10 mouse cellular contexts compared by ENCODE assay signal in the genomic region with DNA sequence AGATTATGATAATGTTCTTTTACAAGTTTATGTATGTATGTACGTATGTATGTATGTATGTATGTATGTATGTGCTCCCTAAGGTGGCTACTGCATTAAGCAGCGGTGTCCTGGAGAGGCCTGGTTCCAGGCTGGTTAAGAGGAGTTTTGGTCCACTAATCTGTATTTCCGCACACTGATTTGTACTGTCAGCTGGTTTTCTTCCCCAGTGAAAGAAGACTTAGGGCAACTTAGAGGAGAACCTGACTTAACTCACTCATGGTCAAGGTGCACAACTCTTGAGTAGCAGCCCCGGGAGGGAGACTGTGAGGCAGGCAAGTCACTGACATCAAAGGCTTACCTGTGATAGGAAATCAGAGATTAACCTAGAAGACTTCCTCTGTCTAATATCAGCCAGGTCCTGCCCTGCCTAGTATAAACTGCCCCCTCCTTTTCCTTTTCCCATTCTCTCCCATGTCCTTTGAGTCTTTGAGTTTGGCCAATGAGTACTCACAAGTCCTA. TPM values are rescaled to one million over a fixed set of nuclear protein-coding genes. Genes with fewer than 3 reads are reported as not detected.
A peak's percentile ranks its signal among the peaks of the same experiment; 100 is the strongest.
DNase-seq lines count a peak whose midpoint lies in the region; ATAC-seq and TF ChIP-seq lines count a peak whose summit lies in the region.
"Had no signal": no experiment of that assay in that cellular context is flagged by ENCODE, and none has a peak within 500 bp of the region (broad histone marks: within the 10 kb centered on the region; RNA-seq: fewer than 3 reads in every experiment).

No protein-coding gene starts in this region.

- peak overlapping the region; percentile 49; the same call in 1 of the 2 replicates for H3K9ac ChIP-seq in forebrain, embryonic 15.5 days (replicated peaks)
- peak overlapping the region; percentile 95 for H3K9ac ChIP-seq in liver, embryonic 14.5 days (replicated peaks)

- H3K79me3 ChIP-seq in C2C12 (ENCODE audit: low read depth): no peaks in the 10 kb centered on the region

- TF ChIP-seq EP300 in liver, embryonic 14.5 days (IDR thresholded peaks at IDR 0.05; ENCODE audit: low read depth): no peak; the same call in 1 of the 2 replicates

- no peak for ATAC-seq in forebrain, embryonic 15.5 days (replicated peaks)
- ATAC-seq in liver, embryonic 14.5 days (ENCODE audit: insufficient read depth): no peak

- 83% methylated on average over 4 of the region's 4 CpGs for WGBS in forebrain, embryonic 15.5 days
- 68% methylated on average over 4 of the region's 4 CpGs for WGBS in liver, embryonic 14.5 days (ENCODE audit: insufficient replicate concordance)

- TF ChIP-seq CTCF in C2C12 (IDR thresholded peaks at IDR 0.05; ENCODE audit: control insufficient read depth, insufficient read depth, insufficient read length): no peak
- no peak for TF ChIP-seq CTCF in liver, embryonic 14.5 days (IDR thresholded peaks at IDR 0.05; ENCODE audit: low read depth)

- no peaks in the 10 kb centered on the region for H3K79me2 ChIP-seq in C2C12 (ENCODE audit: control insufficient read depth, insufficient read depth)

- H3K27ac ChIP-seq in forebrain, embryonic 15.5 days (replicated peaks): no peak overlapping the region
- peak overlapping the region; percentile 98 for H3K27ac ChIP-seq in liver, embryonic 14.5 days

- H3K4me2 ChIP-seq in forebrain, embryonic 15.5 days (replicated peaks): peak overlapping the region; percentile 47
- peak overlapping the region; percentile 92 for H3K4me2 ChIP-seq in liver, embryonic 14.5 days (ENCODE audit: low read depth)

- peak; percentile 82 for DNase-seq in heart, adult 11 months
- no peak for DNase-seq in heart, adult 18-20 months
- DNase-seq in liver, embryonic 14.5 days (ENCODE audit: low read depth in 3 of 3, low spot score in 3 of 3): no peak
- DNase-seq in gastrocnemius, postnatal 25 days: no peak
- no peak for DNase-seq in spleen, adult 18-20 months
- DNase-seq in frontal cortex, postnatal 10 days (ENCODE audit: low spot score in 2 of 2): no peak
- DNase-seq: gastrocnemius, postnatal 10 days had no signal

- H3K36me3 ChIP-seq in C2C12 (ENCODE audit: control insufficient read depth, insufficient read depth): no peaks in the 10 kb centered on the region
- no peaks in the 10 kb centered on the region for H3K36me3 ChIP-seq in forebrain, embryonic 15.5 days
- no peaks in the 10 kb centered on the region for H3K36me3 ChIP-seq in liver, embryonic 14.5 days (replicated peaks; ENCODE audit: control insufficient read depth, insufficient read depth, low read depth)

- no peaks in the 10 kb centered on the region for H3K27me3 ChIP-seq in C2C12 (ENCODE audit: control insufficient read depth, insufficient read depth, insufficient read length)
- no peaks in the 10 kb centered on the region for H3K27me3 ChIP-seq in forebrain, embryonic 15.5 days
- no peaks in the 10 kb centered on the region for H3K27me3 ChIP-seq in liver, embryonic 14.5 days (ENCODE audit: control insufficient read depth, insufficient read depth, low read length)

- no peaks in the 10 kb centered on the region for H3K9me3 ChIP-seq in forebrain, embryonic 15.5 days
- H3K9me3 ChIP-seq in liver, embryonic 14.5 days (ENCODE audit: control insufficient read depth, low read length): no peaks in the 10 kb centered on the region

- H3K4me3 ChIP-seq in C2C12 (ENCODE audit: insufficient read depth, poor library complexity, severe bottlenecking): peak overlapping the region; percentile 7
- H3K4me3 ChIP-seq in forebrain, embryonic 15.5 days: peak overlapping the region; percentile 39
- peak overlapping the region; percentile 55 to 73 for H3K4me3 ChIP-seq in liver, embryonic 14.5 days (ENCODE audit: insufficient read depth in 1 of 2, low read depth in 2 of 2, low read length in 2 of 2)

- peak overlapping the region; percentile 68 for H3ac ChIP-seq in C2C12 (ENCODE audit: control insufficient read depth, insufficient read length, low read depth)

- H3K4me1 ChIP-seq in forebrain, embryonic 15.5 days: peaks cover 23% of the 10 kb centered on the region
- peaks cover 5 to 14% of the 10 kb centered on the region in 2 experiments for H3K4me1 ChIP-seq in liver, embryonic 14.5 days (replicated peaks; ENCODE audit: control insufficient read depth in 2 of 2, insufficient read depth in 2 of 2, low read length in 1 of 2)

TF ChIP-seq in C2C12, 6 proteins besides CTCF, POLR2A, EP300 and RAD21:
- TF ChIP-seq MYOD1 (IDR thresholded peaks at IDR 0.05; ENCODE audit: control insufficient read depth, insufficient read length, low read depth): no peak
- TF ChIP-seq MYOG (IDR thresholded peaks at IDR 0.05; ENCODE audit: control insufficient read depth, extremely low read depth, insufficient read length): no peak
- no peak for TF ChIP-seq CEBPB (IDR thresholded peaks at IDR 0.05; ENCODE audit: low read depth)
- TF ChIP-seq MAX (IDR thresholded peaks at IDR 0.05): no peak
- TF ChIP-seq USF1 (IDR thresholded peaks at IDR 0.05; ENCODE audit: low read depth): no peak
- no peak for TF ChIP-seq FOSL1 (IDR thresholded peaks at IDR 0.05; ENCODE audit: insufficient read depth, low read length, poor library complexity, severe bottlenecking)

RNA-seq across cellular contexts. Expression of gene Hist2h3c2, which starts 2.0 kb away (rescaled TPM):
- 1 to 10 TPM; 4.0 to 9.0 TPM for total RNA-seq in heart, adult 18-20 months (2021)
- polyA plus RNA-seq in C2C12 (2012; fragmentation: generic; extraction: Trizol): 5.1 TPM
- 6.7 and 8.0 TPM in 2 replicates for polyA plus RNA-seq in forebrain, embryonic 15.5 days (2015; fragmentation: Nextera tagmentation; extraction: Ambion mirVana)
- 91.6 and 122 TPM in 2 replicates for polyA plus RNA-seq in liver, embryonic 14.5 days (2012; rRNA removed)
- 13.6 and 14.6 TPM in 2 replicates for polyA plus RNA-seq in liver, embryonic 14.5 days (2014; fragmentation: Nextera tagmentation; extraction: Ambion mirVana)
- 10 to 100 TPM in 1 of 2 experiments, 1 to 10 TPM in 1; 7.1 to 11.4 TPM for total RNA-seq in gastrocnemius, postnatal 25 days (2021)

RNA-seq across cellular contexts. Expression of gene Hist2h2aa2, which starts 3.2 kb away (rescaled TPM):
- 100 to 1,000 TPM; 189 to 197 TPM for total RNA-seq in heart, adult 18-20 months (2021)
- polyA plus RNA-seq in C2C12 (2012; fragmentation: generic; extraction: Trizol): 20.3 TPM
- polyA plus RNA-seq in forebrain, embryonic 15.5 days (2015; fragmentation: Nextera tagmentation; extraction: Ambion mirVana): 51.6 and 60.6 TPM in 2 replicates
- polyA plus RNA-seq in liver, embryonic 14.5 days (2012; rRNA removed): 32.9 and 34.5 TPM in 2 replicates
- polyA plus RNA-seq in liver, embryonic 14.5 days (2014; fragmentation: Nextera tagmentation; extraction: Ambion mirVana): 34.2 and 39.0 TPM in 2 replicates
- total RNA-seq in gastrocnemius, postnatal 25 days (2021): 100 to 1,000 TPM; 213 to 222 TPM

RNA-seq across cellular contexts. Expression of gene Hist2h2aa1, which starts 8.4 kb away (rescaled TPM):
- total RNA-seq in heart, adult 18-20 months (2021): 10 to 100 TPM in 1 of 2 experiments, 1 to 10 TPM in 1; 9.3 to 14.7 TPM
- polyA plus RNA-seq in C2C12 (2012; fragmentation: generic; extraction: Trizol): not detected
- polyA plus RNA-seq in forebrain, embryonic 15.5 days (2015; fragmentation: Nextera tagmentation; extraction: Ambion mirVana): 25.1 and 32.2 TPM in 2 replicates
- polyA plus RNA-seq in liver, embryonic 14.5 days (2012; rRNA removed): 45.7 and 46.3 TPM in 2 replicates
- 32.0 TPM in 2 replicates for polyA plus RNA-seq in liver, embryonic 14.5 days (2014; fragmentation: Nextera tagmentation; extraction: Ambion mirVana)
- 1 to 10 TPM; 4.9 to 5.7 TPM for total RNA-seq in gastrocnemius, postnatal 25 days (2021)

RNA-seq across cellular contexts. Expression of gene Hist2h3c1, which starts 9.6 kb away (rescaled TPM):
- not detected for total RNA-seq in heart, adult 18-20 months (2021)
- 0.32 TPM for polyA plus RNA-seq in C2C12 (2012; fragmentation: generic; extraction: Trizol)
- 0.62 TPM in 1 of 2 replicates, not detected in the other for polyA plus RNA-seq in forebrain, embryonic 15.5 days (2015; fragmentation: Nextera tagmentation; extraction: Ambion mirVana)
- 2.4 and 3.6 TPM in 2 replicates for polyA plus RNA-seq in liver, embryonic 14.5 days (2012; rRNA removed)
- polyA plus RNA-seq in liver, embryonic 14.5 days (2014; fragmentation: Nextera tagmentation; extraction: Ambion mirVana): 2.6 and 5.7 TPM in 2 replicates
- total RNA-seq in gastrocnemius, postnatal 25 days (2021): not detected
- polyA plus RNA-seq: spleen, adult 2 months had no signal

RNA-seq across cellular contexts. Expression of gene Hist2h2be, which starts 16.0 kb away (rescaled TPM):
- total RNA-seq in heart, adult 18-20 months (2021): 1 to 10 TPM; 7.9 to 8.4 TPM
- 0.98 TPM for polyA plus RNA-seq in C2C12 (2012; fragmentation: generic; extraction: Trizol)
- 9.1 and 9.7 TPM in 2 replicates for polyA plus RNA-seq in forebrain, embryonic 15.5 days (2015; fragmentation: Nextera tagmentation; extraction: Ambion mirVana)
- 8.7 and 8.9 TPM in 2 replicates for polyA plus RNA-seq in liver, embryonic 14.5 days (2012; rRNA removed)
- 6.4 and 9.1 TPM in 2 replicates for polyA plus RNA-seq in liver, embryonic 14.5 days (2014; fragmentation: Nextera tagmentation; extraction: Ambion mirVana)
- total RNA-seq in gastrocnemius, postnatal 25 days (2021): 1 to 10 TPM; 4.5 to 5.3 TPM

Comparison
In these comparisons a context has a peak if more than half of its experiments do, and no peak if none do; other contexts are left out.
1. H3K4me3 ChIP-seq: peak in every context shown above with its lines; median percentile 64 in liver, embryonic 14.5 days; 39 in forebrain, embryonic 15.5 days; 7 in C2C12.
2. RNA of gene Hist2h2aa1, which starts 8.4 kb away (polyA plus RNA-seq): 32.0 to 46.3 TPM in liver, embryonic 14.5 days and 25.1 to 32.2 TPM in forebrain, embryonic 15.5 days; not detected in C2C12 (single experiment); every median in the first group is over 10 times any median in the second.